Mouse (Mus musculus) cortical plate, adult 2 months (tissue): ENCODE measurements around the gene Rac2. TPM values are rescaled to one million over a fixed set of nuclear protein-coding genes. Genes with fewer than 3 reads are reported as not detected.

ENCODE experiments used
- H3K27ac ChIP-seq: fragments of 200-500 bp; 2 replicates; pipeline ENCODE4 v1.5.1; 2012; ENCODE audit warnings: low read length, control low read depth, inconsistent platforms; ENCODE audit not compliant: insufficient read depth
- H3K4me1 ChIP-seq: fragments of 200-500 bp; 2 replicates; pipeline ENCODE4 v1.6.1; 2011; ENCODE audit warnings: low read length; ENCODE audit not compliant: control insufficient read depth, insufficient read depth
- H3K4me3 ChIP-seq: fragments of 200-500 bp; 2 replicates; pipeline ENCODE4 v1.5.1; 2011; ENCODE audit warnings: mild to moderate bottlenecking, low read length, control low read depth; ENCODE audit not compliant: insufficient read depth
- CTCF ChIP-seq: fragments of 200-500 bp; IDR thresholded peaks from 2 replicates; pipeline ENCODE4 v1.5.1; 2011; ENCODE audit warnings: mild to moderate bottlenecking, control low read depth, low read length; ENCODE audit not compliant: insufficient read depth; ENCODE audit errors: extremely low read depth
- POLR2A ChIP-seq: fragments of 200-500 bp; IDR thresholded peaks from 2 replicates; pipeline ENCODE4 v1.6.1; 2011; ENCODE audit warnings: mild to moderate bottlenecking, low read length, control low read depth; ENCODE audit not compliant: insufficient read depth; ENCODE audit errors: extremely low read depth
- polyA plus RNA-seq: library from polyadenylated mRNA; depleted of rRNA; stranded (reverse); fragments of >200 nt; gene quantifications from 2 replicates; pipeline ENCODE4 v1.2.3, GENCODE M21; 2012

Gene Rac2
- polyA plus RNA-seq, 1 experiment: 7.2 TPM

GRCm38 (mm10) chr15:78588900-78589299 lies 16.3 kb upstream of the Rac2 start:
- no peak overlapping the region for H3K4me3 ChIP-seq
- H3K27ac ChIP-seq: no peak overlapping the region
- H3K4me1 ChIP-seq: no peaks in the 10 kb centered on the region
- TF ChIP-seq POLR2A: no peak
- TF ChIP-seq CTCF: no peak

GRCm38 (mm10) chr15:78588049-78588448 lies 15.5 kb upstream of the Rac2 start:
- H3K4me3 ChIP-seq: no peak overlapping the region
- H3K4me1 ChIP-seq: no peaks in the 10 kb centered on the region
- H3K27ac ChIP-seq: no peak overlapping the region
- TF ChIP-seq POLR2A: no peak
- no peak for TF ChIP-seq CTCF

GRCm38 (mm10) chr15:78587050-78587994 lies 14.7 kb upstream of the Rac2 start:
- Histone ChIP-seq H3K4me3 (no peak overlapping the region), H3K27ac (no peak overlapping the region), H3K4me1 (no peaks in the 10 kb centered on the region)
- TF ChIP-seq POLR2A: no peak
- peak; percentile 90 for TF ChIP-seq CTCF

GRCm38 (mm10) chr15:78585404-78585803 lies 12.8 kb upstream of the Rac2 start:
- H3K27ac ChIP-seq: no peak overlapping the region
- no peak overlapping the region for H3K4me3 ChIP-seq
- H3K4me1 ChIP-seq: no peaks in the 10 kb centered on the region
- TF ChIP-seq CTCF (no peak), POLR2A (no peak)

GRCm38 (mm10) chr15:78583352-78583751 lies 10.8 kb upstream of the Rac2 start:
- H3K27ac ChIP-seq: no peak overlapping the region
- H3K4me1 ChIP-seq: no peaks in the 10 kb centered on the region; the same call in 1 of the 2 replicates
- H3K4me3 ChIP-seq: no peak overlapping the region
- no peak for TF ChIP-seq CTCF
- TF ChIP-seq POLR2A: no peak

- Histone ChIP-seq H3K4me1 (no peaks in the 10 kb centered on the region; the same call in 1 of the 2 replicates), H3K4me3 (no peak overlapping the region), H3K27ac (no peak overlapping the region)
- TF ChIP-seq POLR2A (no peak), CTCF (no peak)
Observed at GRCm38 (mm10) chr15:78576284-78576810, 3.8 kb upstream of the Rac2 start.

- TF ChIP-seq CTCF (no peak), POLR2A (no peak)
- no peak overlapping the region for H3K27ac ChIP-seq
- no peak overlapping the region for H3K4me3 ChIP-seq
- no peaks in the 10 kb centered on the region for H3K4me1 ChIP-seq
Observed at GRCm38 (mm10) chr15:78572270-78572600, 348 bp downstream of the Rac2 start.

GRCm38 (mm10) chr15:78571554-78572269 lies 871 bp downstream of the Rac2 start:
- TF ChIP-seq CTCF (no peak), POLR2A (no peak)
- H3K4me1 ChIP-seq: no peaks in the 10 kb centered on the region
- H3K27ac ChIP-seq: no peak overlapping the region
- H3K4me3 ChIP-seq: no peak overlapping the region

GRCm38 (mm10) chr15:78570170-78570569 lies 2.4 kb downstream of the Rac2 start:
- Histone ChIP-seq H3K4me1 (no peaks in the 10 kb centered on the region), H3K27ac (no peak overlapping the region), H3K4me3 (no peak overlapping the region)
- TF ChIP-seq POLR2A: no peak
- TF ChIP-seq CTCF: no peak

- TF ChIP-seq POLR2A (no peak), CTCF (no peak)
Observed at GRCm38 (mm10) chr15:78567608-78568120, 4.9 kb downstream of the Rac2 start.

More at GRCm38 (mm10) chr15:78567608-78568120, 4.9 kb downstream of the Rac2 start:
- H3K27ac ChIP-seq: no peak overlapping the region
- no peak overlapping the region for H3K4me3 ChIP-seq
- H3K4me1 ChIP-seq: no peaks in the 10 kb centered on the region
